Mouse (Mus musculus): ENCODE data around the gene Zfp715. TPM values are rescaled to one million over a fixed set of nuclear protein-coding genes. Genes with fewer than 3 reads are reported as not detected.
A peak's percentile ranks its signal among the peaks of the same experiment; 100 is the strongest.

Zfp715 gene
- total and polyA plus RNA-seq, 3 experiments: 9.8 to 17.1 (median 10.7) TPM

GRCm38 (mm10) chr7:43305235-43305634, 7.9 kb downstream of the Zfp715 start:
- no peak overlapping the region for H3K27ac ChIP-seq (ENCODE audit: insufficient read depth, low read depth)
- in situ Hi-C loops (cut with MboI; ENCODE audit: low pct_ligation_motif_present, low pct_unique_long_range_greater_than_20kb, low sequenced_read_pairs): no loop called here
- no peak for TF ChIP-seq ZMIZ1 (IDR thresholded peaks at IDR 0.05; ENCODE audit: low read depth, low read length)

GRCm38 (mm10) chr7:43291524-43291923, 21.6 kb downstream of the Zfp715 start:
- Histone ChIP-seq H3K27me3 (replicated peaks) (no peaks in the 10 kb centered on the region), H3K4me2 (ENCODE audit: insufficient read depth, low read depth, poor library complexity, severe bottlenecking) (no peak overlapping the region), H3K27ac (ENCODE audit: insufficient read depth, low read depth) (no peak overlapping the region), H3K9me3 (replicated peaks; ENCODE audit: low read length) (no peaks in the 10 kb centered on the region), H3K79me2 (replicated peaks; ENCODE audit: control insufficient read depth, extremely low read depth, insufficient read depth, poor library complexity, severe bottlenecking) (no peaks in the 10 kb centered on the region), H3K36me3 (replicated peaks in 1 of 2; ENCODE audit: control insufficient read depth in 1 of 2, insufficient read depth in 1 of 2, low read length in 1 of 2) (peaks cover 0 to 27% of the 10 kb centered on the region in 2 experiments), H3K4me3 (replicated peaks in 1 of 3; ENCODE audit: low read depth in 2 of 3, low read length in 2 of 3, poor library complexity in 1 of 3) (no peak overlapping the region), H3K9ac (ENCODE audit: insufficient read depth, low read depth) (no peak overlapping the region), H3K4me1 (ENCODE audit: control insufficient read depth in 1 of 2, insufficient read depth in 2 of 2) (no peaks in the 10 kb centered on the region)
- dilution Hi-C loops (cut with MboI; ENCODE audit: extremely low pct_ligation_motif_present, extremely low pct_unique_long_range_greater_than_20kb, low sequenced_read_pairs): no loop called here
- in situ Hi-C loops (cut with MboI; ENCODE audit: low pct_ligation_motif_present, low pct_unique_long_range_greater_than_20kb, low sequenced_read_pairs): no loop called here
- TF ChIP-seq RAD21 (IDR thresholded peaks at IDR 0.05; ENCODE audit: low read depth, low read length) (peak; percentile 3), CTCF (conservative IDR thresholded peaks at IDR 0.05 in 1 of 2, IDR thresholded peaks at IDR 0.05 in 1 of 2; ENCODE audit: low read depth in 2 of 2, low read length in 2 of 2) (peak in 1 of 2 experiments; percentile 29; a peak in 2 of 4 replicates), CHD2 (IDR thresholded peaks at IDR 0.05; ENCODE audit: low read length) (no peak)
- DNase-seq (ENCODE audit: extremely low read depth): no peak

More at GRCm38 (mm10) chr7:43305235-43305634, 7.9 kb downstream of the Zfp715 start:
- no peaks in the 10 kb centered on the region; the same call in 1 of the 2 replicates for H3K79me2 ChIP-seq (replicated peaks; ENCODE audit: control insufficient read depth, extremely low read depth, insufficient read depth, poor library complexity, severe bottlenecking)
- no peaks in the 10 kb centered on the region for H3K27me3 ChIP-seq (replicated peaks)
- H3K9ac ChIP-seq (ENCODE audit: insufficient read depth, low read depth): no peak overlapping the region
- H3K36me3 ChIP-seq (replicated peaks in 1 of 2; ENCODE audit: control insufficient read depth in 1 of 2, insufficient read depth in 1 of 2, low read length in 1 of 2): peaks cover 34 to 86% of the 10 kb centered on the region in 2 experiments
- H3K4me3 ChIP-seq (replicated peaks in 1 of 3; ENCODE audit: low read depth in 2 of 3, low read length in 2 of 3, poor library complexity in 1 of 3): no peak overlapping the region
- dilution Hi-C loops (cut with MboI; ENCODE audit: extremely low pct_ligation_motif_present, extremely low pct_unique_long_range_greater_than_20kb, low sequenced_read_pairs): no loop called here
- H3K4me1 ChIP-seq (ENCODE audit: control insufficient read depth in 1 of 2, insufficient read depth in 2 of 2): peaks cover 0 to 28% of the 10 kb centered on the region in 2 experiments; a peak in 2 of 4 replicates
- DNase-seq (ENCODE audit: extremely low read depth): no peak
- no peaks in the 10 kb centered on the region for H3K9me3 ChIP-seq (replicated peaks; ENCODE audit: low read length)
- no peak overlapping the region for H3K4me2 ChIP-seq (ENCODE audit: insufficient read depth, low read depth, poor library complexity, severe bottlenecking)

GRCm38 (mm10) chr7:43282859-43283595, 30.1 kb downstream of the Zfp715 start:
- dilution Hi-C loops (cut with MboI; ENCODE audit: extremely low pct_ligation_motif_present, extremely low pct_unique_long_range_greater_than_20kb, low sequenced_read_pairs): no loop called here
- no peak overlapping the region for H3K9ac ChIP-seq (ENCODE audit: insufficient read depth, low read depth)

More at GRCm38 (mm10) chr7:43282859-43283595, 30.1 kb downstream of the Zfp715 start:
- H3K27me3 ChIP-seq (replicated peaks): no peaks in the 10 kb centered on the region
- H3K4me1 ChIP-seq (ENCODE audit: control insufficient read depth in 1 of 2, insufficient read depth in 2 of 2): peaks cover 0 to 3% of the 10 kb centered on the region in 2 experiments; a peak in 1 of 4 replicates
- TF ChIP-seq E2F4 (IDR thresholded peaks at IDR 0.05; ENCODE audit: insufficient replicate concordance, low read depth, low read length) (0 out of 2 replicates have a peak, but pooled peaks have one; percentile 26), HCFC1 (IDR thresholded peaks at IDR 0.05; ENCODE audit: low read depth, low read length) (peak; percentile 69), SMC3 (IDR thresholded peaks at IDR 0.05; ENCODE audit: low read depth, low read length) (peak; percentile 91), ELF1 (IDR thresholded peaks at IDR 0.05; ENCODE audit: low read depth, low read length) (no peak), RAD21 (IDR thresholded peaks at IDR 0.05; ENCODE audit: low read depth, low read length) (peak; percentile 83), KAT2A (IDR thresholded peaks at IDR 0.05; ENCODE audit: insufficient replicate concordance, low read length) (no peak), IRF4 (IDR thresholded peaks at IDR 0.05; ENCODE audit: low read depth, low read length) (0 out of 2 replicates have a peak, but pooled peaks have one; percentile 31), CTCF (conservative IDR thresholded peaks at IDR 0.05 in 1 of 2, IDR thresholded peaks at IDR 0.05 in 1 of 2; ENCODE audit: low read depth in 2 of 2, low read length in 2 of 2) (peak; percentile 91 to 96), NELFE (IDR thresholded peaks at IDR 0.05; ENCODE audit: low read depth, low read length) (no peak), NRF1 (IDR thresholded peaks at IDR 0.05; ENCODE audit: low read depth, low read length) (0 out of 2 replicates have a peak, but pooled peaks have one; percentile 24), MYC (IDR thresholded peaks at IDR 0.05; ENCODE audit: low read depth, low read length) (0 out of 2 replicates have a peak, but pooled peaks have one; percentile 26), MAX (IDR thresholded peaks at IDR 0.05; ENCODE audit: low read length) (peak; percentile 70), ZC3H11A (IDR thresholded peaks at IDR 0.05; ENCODE audit: low read depth, low read length) (peak; percentile 37; the same call in 1 of the 2 replicates)
- H3K4me2 ChIP-seq (ENCODE audit: insufficient read depth, low read depth, poor library complexity, severe bottlenecking): 0 out of 2 replicates have a peak overlapping the region, but pooled peaks have one; percentile 25
- DNase-seq (ENCODE audit: extremely low read depth): peak; percentile 54
- no peaks in the 10 kb centered on the region for H3K9me3 ChIP-seq (replicated peaks; ENCODE audit: low read length)
- no peak overlapping the region for H3K27ac ChIP-seq (ENCODE audit: insufficient read depth, low read depth)
- no peaks in the 10 kb centered on the region for H3K79me2 ChIP-seq (replicated peaks; ENCODE audit: control insufficient read depth, extremely low read depth, insufficient read depth, poor library complexity, severe bottlenecking)
- H3K36me3 ChIP-seq (replicated peaks in 1 of 2; ENCODE audit: control insufficient read depth in 1 of 2, insufficient read depth in 1 of 2, low read length in 1 of 2): peaks cover 0 to 10% of the 10 kb centered on the region in 2 experiments
- H3K4me3 ChIP-seq (replicated peaks in 1 of 3; ENCODE audit: low read depth in 2 of 3, low read length in 2 of 3, poor library complexity in 1 of 3): peak overlapping the region in 1 of 3 experiments; percentile 12
- in situ Hi-C loops (cut with MboI; ENCODE audit: low pct_ligation_motif_present, low pct_unique_long_range_greater_than_20kb, low sequenced_read_pairs): loop anchor here (10.0 kb wide), 2 partner anchors 52 to 182 kb away; partner anchors contain the start of gene Vsig10l
